Mouse (Mus musculus): ENCODE data around the gene Podnl1. TPM values are rescaled to one million over a fixed set of nuclear protein-coding genes. Genes with fewer than 3 reads are reported as not detected.

Gene Podnl1
- polyA plus RNA-seq, 2 experiments: 1.3 to 4.9 TPM

DNA sequence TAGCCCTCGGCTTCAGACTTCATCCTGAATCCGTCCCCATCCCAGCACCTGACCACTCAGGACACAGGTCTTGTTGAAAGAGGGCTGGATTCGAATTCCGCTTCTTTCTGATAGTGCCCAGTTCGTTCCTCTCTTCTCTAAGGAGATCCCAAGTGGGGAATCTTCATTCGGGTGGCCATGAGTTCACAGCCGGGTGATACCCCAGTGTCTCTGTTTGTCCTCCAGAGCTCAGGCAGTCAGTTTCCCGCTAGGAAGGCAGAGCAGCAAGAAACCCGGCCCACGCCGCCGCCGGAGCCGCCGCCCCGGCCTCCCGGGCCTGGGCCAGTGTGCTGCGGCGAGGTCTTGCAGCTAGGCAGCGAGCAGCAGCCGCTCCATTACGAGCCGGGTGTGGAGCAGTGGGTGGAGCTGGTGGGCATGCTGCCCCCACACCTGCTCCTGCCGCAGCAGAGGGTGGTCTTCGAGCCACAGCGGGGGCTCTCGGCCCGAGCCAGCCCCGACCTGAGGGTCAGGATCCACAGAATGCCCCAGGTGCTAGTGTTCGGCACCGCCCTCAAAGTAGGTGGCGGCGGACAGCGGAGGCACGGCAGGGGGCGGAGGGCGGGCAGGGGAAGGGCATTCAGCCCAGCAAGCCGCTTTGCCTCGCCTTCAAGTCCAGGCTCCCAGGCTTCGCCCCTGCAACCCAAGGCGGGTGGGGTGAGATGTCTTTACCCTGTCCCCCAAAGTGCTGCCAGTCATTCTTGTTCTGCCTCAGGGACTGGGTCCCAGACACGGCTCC, 41.3 kb upstream of the Podnl1 start:
- no peak overlapping the region for H3K4me3 ChIP-seq (replicated peaks; ENCODE audit: low read length)
- peak overlapping the region; percentile 4; the same call in 1 of the 2 replicates for H3K9ac ChIP-seq (ENCODE audit: low read depth, low read length, severe bottlenecking)
- no peak overlapping the region for H3K27ac ChIP-seq (replicated peaks; ENCODE audit: low read depth, low read length)
- no peaks in the 10 kb centered on the region for H3K27me3 ChIP-seq (ENCODE audit: control insufficient read depth, insufficient read depth, low read length)
- 32% methylated on average over 40 of the region's 42 CpGs for WGBS
- DNase-seq (ENCODE audit: low spot score) (no peak), ATAC-seq (ENCODE audit: low FRiP score, low read depth) (peak; percentile 19; the same call in 1 of the 2 replicates)
- H3K36me3 ChIP-seq (ENCODE audit: control insufficient read depth, insufficient read depth, low read length): peaks cover 87% of the 10 kb centered on the region
- no peak for TF ChIP-seq POLR2A (IDR thresholded peaks at IDR 0.05; ENCODE audit: borderline replicate concordance, extremely low read depth, insufficient read depth, insufficient read length)
- H3K9me3 ChIP-seq (ENCODE audit: control insufficient read depth, low read length): no peaks in the 10 kb centered on the region
- no peaks in the 10 kb centered on the region for H3K4me1 ChIP-seq (ENCODE audit: control insufficient read depth, insufficient read depth, low read length)
- H3K4me2 ChIP-seq (replicated peaks; ENCODE audit: low read depth, low read length, severe bottlenecking): peak overlapping the region; percentile 18; the same call in 1 of the 2 replicates

DNA sequence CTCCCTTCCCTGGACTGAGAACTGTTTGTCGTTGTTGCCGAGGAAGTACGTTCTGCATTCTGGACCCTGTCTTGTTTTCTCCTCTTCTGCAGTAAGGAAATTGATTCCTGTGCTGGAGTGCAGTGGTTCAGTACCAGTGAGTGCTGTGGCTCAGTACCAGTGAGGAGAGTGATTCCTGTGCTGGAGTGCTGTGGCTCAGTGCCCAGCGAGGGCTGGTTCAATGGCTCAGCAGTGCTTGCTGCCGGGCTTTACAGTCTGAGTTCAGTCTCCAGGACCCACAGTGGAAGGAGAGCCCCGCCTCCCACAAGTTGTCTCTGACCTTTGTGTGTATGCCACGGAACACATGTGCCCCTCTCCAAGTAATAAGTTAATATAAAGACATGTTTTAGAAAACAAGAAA, 38.6 kb upstream of the Podnl1 start:
- Histone ChIP-seq H3K36me3 (ENCODE audit: control insufficient read depth, insufficient read depth, low read length) (peaks cover 85% of the 10 kb centered on the region), H3K9me3 (ENCODE audit: control insufficient read depth, low read length) (no peaks in the 10 kb centered on the region), H3K4me3 (replicated peaks; ENCODE audit: low read length) (no peak overlapping the region), H3K4me1 (ENCODE audit: control insufficient read depth, insufficient read depth, low read length) (no peaks in the 10 kb centered on the region), H3K4me2 (replicated peaks; ENCODE audit: low read depth, low read length, severe bottlenecking) (no peak overlapping the region), H3K27me3 (ENCODE audit: control insufficient read depth, insufficient read depth, low read length) (no peaks in the 10 kb centered on the region), H3K27ac (replicated peaks; ENCODE audit: low read depth, low read length) (no peak overlapping the region), H3K9ac (ENCODE audit: low read depth, low read length, severe bottlenecking) (no peak overlapping the region)
- TF ChIP-seq POLR2A (IDR thresholded peaks at IDR 0.05; ENCODE audit: borderline replicate concordance, extremely low read depth, insufficient read depth, insufficient read length): no peak
- DNase-seq (ENCODE audit: low spot score) (no peak), ATAC-seq (ENCODE audit: low FRiP score, low read depth) (no peak)
- WGBS: 90% methylated on average over 7 of the region's 7 CpGs

DNA sequence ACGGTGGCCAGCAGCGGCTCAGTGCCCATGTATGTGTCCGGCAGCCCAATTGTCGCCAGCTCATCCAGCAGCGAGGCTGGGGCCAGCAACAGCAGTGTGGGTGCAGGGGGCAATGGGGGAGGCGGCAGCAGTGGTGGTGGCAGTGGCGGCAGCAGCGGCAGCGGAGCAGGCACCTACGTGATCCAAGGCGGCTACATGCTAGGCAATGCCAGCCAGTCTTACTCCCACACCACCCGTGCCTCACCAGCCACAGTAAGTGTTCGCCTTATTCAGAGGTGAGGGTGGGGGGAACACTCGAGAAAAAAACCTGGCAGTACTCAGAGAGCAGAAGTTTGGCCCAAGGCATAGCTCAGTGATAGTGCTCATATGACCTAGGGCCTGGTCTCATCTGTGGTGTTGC, 38.0 kb upstream of the Podnl1 start:
- H3K4me3 ChIP-seq (replicated peaks; ENCODE audit: low read length): no peak overlapping the region
- TF ChIP-seq POLR2A (IDR thresholded peaks at IDR 0.05; ENCODE audit: borderline replicate concordance, extremely low read depth, insufficient read depth, insufficient read length): no peak
- DNase-seq (ENCODE audit: low spot score) (no peak), ATAC-seq (ENCODE audit: low FRiP score, low read depth) (no peak)
- H3K4me2 ChIP-seq (replicated peaks; ENCODE audit: low read depth, low read length, severe bottlenecking): no peak overlapping the region
- no peak overlapping the region for H3K27ac ChIP-seq (replicated peaks; ENCODE audit: low read depth, low read length)
- no peaks in the 10 kb centered on the region for H3K4me1 ChIP-seq (ENCODE audit: control insufficient read depth, insufficient read depth, low read length)
- no peaks in the 10 kb centered on the region for H3K27me3 ChIP-seq (ENCODE audit: control insufficient read depth, insufficient read depth, low read length)
- H3K9ac ChIP-seq (ENCODE audit: low read depth, low read length, severe bottlenecking): no peak overlapping the region
- H3K36me3 ChIP-seq (ENCODE audit: control insufficient read depth, insufficient read depth, low read length): peaks cover 85% of the 10 kb centered on the region
- WGBS: 94% methylated on average over 14 of the region's 14 CpGs
- no peaks in the 10 kb centered on the region for H3K9me3 ChIP-seq (ENCODE audit: control insufficient read depth, low read length)

DNA sequence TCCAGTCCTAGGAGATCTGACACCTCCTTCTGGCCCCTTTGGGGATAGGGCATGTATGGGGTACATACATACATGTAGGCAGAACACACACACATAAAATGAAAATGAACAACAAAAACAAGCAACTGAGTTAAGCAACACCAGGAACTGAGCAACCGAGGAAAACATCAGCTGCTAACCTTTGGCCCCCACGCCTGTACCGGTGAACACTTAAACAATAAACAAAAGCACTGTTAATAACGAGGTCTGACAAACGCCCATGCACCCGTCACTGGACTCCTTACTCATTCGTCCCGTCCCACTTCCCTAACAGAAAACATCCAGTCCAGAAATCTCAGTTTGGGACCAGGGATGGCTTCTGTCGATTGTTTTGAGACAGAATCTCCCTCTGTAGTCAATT, 36.5 kb upstream of the Podnl1 start:
- Histone ChIP-seq H3K4me2 (replicated peaks; ENCODE audit: low read depth, low read length, severe bottlenecking) (no peak overlapping the region), H3K4me1 (ENCODE audit: control insufficient read depth, insufficient read depth, low read length) (no peaks in the 10 kb centered on the region), H3K9me3 (ENCODE audit: control insufficient read depth, low read length) (no peaks in the 10 kb centered on the region), H3K4me3 (replicated peaks; ENCODE audit: low read length) (no peak overlapping the region), H3K36me3 (ENCODE audit: control insufficient read depth, insufficient read depth, low read length) (peaks cover 82% of the 10 kb centered on the region), H3K27me3 (ENCODE audit: control insufficient read depth, insufficient read depth, low read length) (no peaks in the 10 kb centered on the region), H3K27ac (replicated peaks; ENCODE audit: low read depth, low read length) (no peak overlapping the region), H3K9ac (ENCODE audit: low read depth, low read length, severe bottlenecking) (no peak overlapping the region)
- no peak for TF ChIP-seq POLR2A (IDR thresholded peaks at IDR 0.05; ENCODE audit: borderline replicate concordance, extremely low read depth, insufficient read depth, insufficient read length)
- 74% methylated on average over 9 of the region's 9 CpGs for WGBS
- ATAC-seq (ENCODE audit: low FRiP score, low read depth): no peak
- no peak for DNase-seq (ENCODE audit: low spot score)

DNA sequence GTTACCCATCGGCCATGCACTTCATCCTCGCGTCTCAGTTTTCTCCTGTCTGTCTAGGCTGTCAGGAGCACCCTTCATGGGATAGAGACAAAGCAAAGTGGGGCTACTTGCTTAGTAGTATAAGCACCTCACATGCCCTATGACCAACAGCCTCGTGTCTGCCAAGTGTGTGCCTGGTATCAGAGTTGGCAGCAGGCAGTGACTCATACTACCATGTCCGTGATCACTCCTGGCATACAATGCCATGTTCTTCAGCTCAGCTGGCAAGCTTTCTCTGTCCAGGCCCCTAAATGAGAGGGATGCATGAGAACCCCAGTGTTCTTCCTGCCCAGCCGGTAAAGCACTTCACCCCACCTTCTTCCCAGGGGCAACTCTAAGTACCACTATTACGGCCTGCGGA, 35.2 kb upstream of the Podnl1 start:
- no peak overlapping the region for H3K27ac ChIP-seq (replicated peaks; ENCODE audit: low read depth, low read length)
- no peak overlapping the region for H3K9ac ChIP-seq (ENCODE audit: low read depth, low read length, severe bottlenecking)
- no peak overlapping the region for H3K4me2 ChIP-seq (replicated peaks; ENCODE audit: low read depth, low read length, severe bottlenecking)
- 94% methylated on average over 8 of the region's 8 CpGs for WGBS
- DNase-seq (ENCODE audit: low spot score): no peak
- H3K4me3 ChIP-seq (replicated peaks; ENCODE audit: low read length): no peak overlapping the region
- no peaks in the 10 kb centered on the region for H3K9me3 ChIP-seq (ENCODE audit: control insufficient read depth, low read length)
- H3K4me1 ChIP-seq (ENCODE audit: control insufficient read depth, insufficient read depth, low read length): no peaks in the 10 kb centered on the region
- no peak for ATAC-seq (ENCODE audit: low FRiP score, low read depth)
- no peak for TF ChIP-seq POLR2A (IDR thresholded peaks at IDR 0.05; ENCODE audit: borderline replicate concordance, extremely low read depth, insufficient read depth, insufficient read length)
- peaks cover 84% of the 10 kb centered on the region for H3K36me3 ChIP-seq (ENCODE audit: control insufficient read depth, insufficient read depth, low read length)
- H3K27me3 ChIP-seq (ENCODE audit: control insufficient read depth, insufficient read depth, low read length): no peaks in the 10 kb centered on the region
